Mouse (Mus musculus) small intestine, adult 2 months (tissue): ENCODE data around the gene Atn1.

ENCODE experiments used
- CTCF ChIP-seq: fragments of 200-500 bp; IDR thresholded peaks from 2 replicates; pipeline ENCODE4 v1.5.1; 2012; ENCODE audit warnings: low read depth, mild to moderate bottlenecking, control low read depth, inconsistent platforms, low read length, moderate library complexity, mixed read lengths; ENCODE audit not compliant: insufficient replicate concordance, insufficient read length; ENCODE audit errors: extremely low read depth
- POLR2A ChIP-seq: fragments of 200-500 bp; IDR thresholded peaks from 2 replicates; pipeline ENCODE4 v1.6.1; 2012; ENCODE audit warnings: low read depth, mild to moderate bottlenecking, control low read depth, inconsistent platforms, low read length, moderate library complexity

DNA sequence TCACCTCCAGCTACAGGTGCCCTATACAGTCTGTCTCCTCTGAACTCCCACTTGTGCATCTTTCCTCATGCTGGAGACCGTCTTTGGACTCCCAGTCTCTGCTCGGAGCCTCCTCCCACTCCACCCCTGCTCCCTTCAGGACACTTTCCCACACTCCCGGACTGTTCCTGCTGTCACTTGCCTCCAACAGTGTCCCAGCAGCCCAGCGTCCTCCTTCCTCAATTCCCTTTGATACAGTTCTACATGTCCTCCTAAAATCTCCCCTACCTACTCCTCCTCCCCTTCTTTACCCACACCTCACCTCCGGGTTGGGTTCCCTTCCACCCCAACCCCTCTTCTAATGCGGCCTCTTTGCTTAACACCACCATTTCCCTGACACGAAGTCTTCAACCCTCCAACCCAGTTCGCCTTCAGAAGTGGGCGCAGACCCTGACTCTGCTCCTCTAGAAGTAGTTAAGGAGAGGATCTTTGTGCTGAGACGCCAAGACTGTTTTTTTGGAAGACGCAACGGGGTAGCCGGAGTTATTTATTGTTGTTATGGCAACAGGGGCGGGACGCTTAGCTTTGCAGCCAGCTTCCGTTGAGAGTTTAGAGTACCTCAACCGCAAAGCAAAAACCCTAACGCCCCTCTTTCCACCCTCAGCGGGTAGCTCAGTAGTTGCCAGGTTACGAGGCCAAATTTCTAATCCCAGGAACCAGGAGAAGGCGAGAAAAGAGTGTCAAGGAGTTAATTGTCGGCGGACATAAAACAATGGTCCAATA, 23.1 kb upstream of the Atn1 start, which contains the start of gene Lrrc23:
- TF ChIP-seq CTCF (no peak), POLR2A (no peak)
